Mouse (Mus musculus) neural tube, embryonic 10.5 days (tissue): ENCODE results near the gene Gfm1.

Experiments used
- DNase-seq: peaks from one replicate; pipeline ENCODE4 v3.0.0-alpha.2; 2017; ENCODE audit warnings: low spot score; ENCODE audit errors: extremely low spot score

Gene Gfm1

DNA sequence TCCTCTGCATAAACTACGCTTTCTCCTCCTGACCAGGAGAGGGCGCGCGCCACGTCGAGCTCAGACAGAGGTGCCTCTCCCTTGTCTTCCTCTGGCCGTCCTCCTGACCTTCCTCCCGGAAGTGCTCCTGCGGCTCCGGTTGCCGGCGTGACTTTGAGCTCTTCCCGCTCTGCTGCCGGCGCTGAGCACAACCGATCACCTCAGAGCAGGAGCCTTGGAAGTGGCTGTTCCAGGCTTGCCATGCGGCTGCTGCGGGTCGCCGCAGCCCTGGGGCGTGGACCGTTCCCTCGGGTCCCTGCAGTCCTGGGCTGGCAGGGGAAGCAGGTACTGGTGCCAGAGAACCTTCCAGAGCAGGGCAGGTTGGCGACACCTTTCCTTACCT, at the start of gene Gfm1:
Gene Gfm1 (plus strand): TSS at position 98 of the 382 bp plus-strand sequence.
- peak; percentile 82 for DNase-seq

DNA sequence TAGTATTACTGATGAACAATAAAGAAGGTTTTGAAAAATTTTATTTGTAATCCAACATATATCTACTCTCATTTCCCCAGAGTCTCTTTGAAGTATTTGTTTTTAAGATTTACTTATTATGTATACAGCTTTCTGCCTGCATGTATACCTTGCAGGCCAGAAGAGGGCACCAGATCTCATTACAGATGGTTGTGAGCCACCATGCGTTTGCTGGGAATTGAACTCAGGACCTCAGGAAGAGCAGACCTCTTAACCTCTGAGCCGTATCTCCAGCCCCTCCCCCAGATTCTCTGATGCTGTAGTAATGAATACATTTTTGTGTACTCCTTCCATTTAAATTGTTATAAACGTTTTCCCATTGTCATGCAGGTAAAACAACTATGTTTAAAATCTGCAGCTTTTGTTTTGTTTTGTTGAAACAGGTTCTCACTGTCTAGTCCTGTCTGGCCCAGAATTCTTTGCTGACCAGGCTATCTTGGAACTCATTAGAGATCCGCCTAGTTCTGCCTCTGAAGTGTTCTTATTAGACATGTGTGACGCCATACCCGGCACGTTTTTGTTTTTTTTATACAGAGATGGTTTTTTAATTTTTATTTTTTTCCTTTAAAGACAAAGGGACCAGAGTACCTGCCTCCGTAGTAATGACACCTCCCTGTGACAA, 428 bp upstream of the Gfm1 start:
- no peak for DNase-seq

DNA sequence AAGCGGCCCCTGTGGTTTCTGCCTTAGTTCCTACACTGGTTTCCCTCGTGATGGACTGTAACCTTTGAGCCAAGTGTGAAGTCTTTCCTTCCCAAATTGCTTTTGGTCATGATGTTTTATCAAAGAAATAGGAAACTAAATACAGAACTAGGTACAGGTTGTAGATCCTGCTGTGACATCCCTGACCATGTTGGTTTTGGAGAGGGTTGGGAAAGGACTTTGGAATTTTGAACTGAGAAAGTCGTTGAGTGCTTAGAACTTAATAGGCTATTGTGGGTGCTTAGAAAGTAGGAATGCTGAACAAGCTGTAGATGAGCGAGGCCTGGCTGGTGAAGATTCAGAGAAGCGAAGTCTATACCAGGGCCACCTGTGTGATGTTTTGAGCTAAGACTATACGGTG, 4.1 kb downstream of the Gfm1 start:
- no peak for DNase-seq

GRCm38 (mm10) chr3:67447143-67447542, 17.2 kb downstream of the Gfm1 start:
- DNase-seq: no peak

DNA sequence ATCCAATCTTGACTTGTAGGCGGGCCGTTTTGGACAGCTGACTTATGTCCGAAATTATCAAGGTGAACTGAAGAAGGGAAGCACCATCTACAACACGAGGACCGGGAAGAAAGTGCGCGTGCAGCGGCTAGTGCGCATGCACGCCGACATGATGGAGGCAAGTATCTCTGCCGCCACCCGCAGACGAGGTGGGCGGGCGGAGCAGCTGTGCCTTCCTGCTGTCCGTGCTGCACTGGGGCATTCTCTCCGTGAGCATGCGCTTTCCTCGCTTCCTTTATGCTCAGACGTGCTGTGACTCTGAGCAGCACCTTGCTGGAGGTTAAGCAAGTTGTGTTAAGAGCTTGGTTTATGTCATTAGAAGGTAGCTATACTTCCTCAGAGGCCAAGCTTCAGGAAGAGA, 19.8 kb downstream of the Gfm1 start:
- no peak for DNase-seq

DNA sequence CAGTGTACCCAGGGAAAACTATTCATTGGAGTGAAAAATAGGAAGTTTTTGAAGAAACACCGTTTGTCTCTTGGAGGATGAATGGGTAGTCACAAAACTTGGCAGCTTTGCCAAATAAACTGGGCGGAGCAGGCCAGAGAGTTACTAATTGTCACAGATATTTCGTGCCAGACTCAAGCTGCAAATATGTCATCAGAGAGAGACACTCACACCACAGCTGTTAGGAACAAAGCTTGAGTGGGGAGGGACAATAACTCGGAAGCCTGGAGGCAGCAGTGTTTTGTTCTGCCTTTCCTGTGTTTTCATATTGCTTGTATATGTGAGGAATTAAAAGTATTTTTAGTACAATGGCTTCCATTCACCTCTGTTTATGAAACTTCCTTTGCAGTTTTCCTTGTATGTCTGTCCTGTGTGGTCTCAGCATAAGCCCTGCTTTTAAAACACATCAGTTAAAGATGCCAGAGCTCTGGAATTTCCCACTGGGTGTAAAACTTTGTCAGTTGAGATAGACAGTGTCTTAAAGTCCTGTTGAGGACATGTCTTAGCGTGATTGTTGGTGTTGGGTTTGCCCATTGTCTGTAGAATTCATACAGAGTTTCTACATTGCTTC, 20.8 kb downstream of the Gfm1 start:
- DNase-seq: no peak

GRCm38 (mm10) chr3:67459881-67460280, 30.0 kb downstream of the Gfm1 start:
- DNase-seq: no peak

DNA sequence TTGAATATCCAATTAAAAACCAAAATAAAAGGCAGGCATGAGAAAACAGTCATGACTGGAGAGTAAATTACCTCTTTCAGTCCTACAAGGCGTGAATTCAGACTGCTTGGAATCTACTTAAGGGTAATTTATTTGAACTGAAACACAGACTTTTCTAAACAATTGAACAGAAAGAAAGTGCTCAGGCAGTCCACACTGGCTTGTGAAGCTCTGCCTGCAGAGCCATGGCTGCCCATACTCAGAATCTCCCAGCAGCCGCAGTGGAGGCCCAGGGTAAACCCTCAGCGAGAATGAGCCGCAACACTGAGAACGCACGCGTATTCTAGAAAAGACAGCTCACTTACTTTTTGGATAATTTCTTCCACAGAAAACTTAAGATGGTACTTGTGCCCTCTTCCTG, 32.1 kb downstream of the Gfm1 start:
- no peak for DNase-seq

- DNase-seq: no peak
These were observed 32.7 kb downstream of the Gfm1 start for GRCm38 (mm10) chr3:67462578-67462977.

- no peak for DNase-seq
These were observed 33.1 kb downstream of the Gfm1 start for GRCm38 (mm10) chr3:67463001-67463400.

- peak; percentile 70 for DNase-seq
These were observed 33.8 kb downstream of the Gfm1 start, which contains the start of gene Lxn for GRCm38 (mm10) chr3:67463450-67464372. Gene Lxn, minus strand, starts transcription at chr3:67463926.

DNA sequence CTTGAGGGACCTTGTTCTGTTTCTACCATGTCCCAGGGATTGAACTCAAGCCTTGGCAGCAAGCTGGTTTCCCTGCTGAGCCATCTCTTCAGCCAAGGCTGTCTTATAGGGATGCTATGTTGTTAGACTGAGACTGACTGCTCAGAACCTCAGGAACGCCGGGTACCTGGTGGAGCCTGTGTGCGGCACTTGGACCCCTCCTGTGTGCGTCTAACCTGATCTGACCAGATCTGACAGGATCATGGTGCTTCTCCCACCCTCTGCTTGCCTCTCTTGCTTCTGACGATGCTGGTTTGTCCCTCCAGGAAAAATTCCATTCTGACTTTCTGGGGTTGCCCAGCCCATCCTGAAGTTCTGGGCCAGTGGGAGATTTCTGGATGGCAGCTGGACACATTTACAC, 36.7 kb downstream of the Gfm1 start:
- no peak for DNase-seq

DNA sequence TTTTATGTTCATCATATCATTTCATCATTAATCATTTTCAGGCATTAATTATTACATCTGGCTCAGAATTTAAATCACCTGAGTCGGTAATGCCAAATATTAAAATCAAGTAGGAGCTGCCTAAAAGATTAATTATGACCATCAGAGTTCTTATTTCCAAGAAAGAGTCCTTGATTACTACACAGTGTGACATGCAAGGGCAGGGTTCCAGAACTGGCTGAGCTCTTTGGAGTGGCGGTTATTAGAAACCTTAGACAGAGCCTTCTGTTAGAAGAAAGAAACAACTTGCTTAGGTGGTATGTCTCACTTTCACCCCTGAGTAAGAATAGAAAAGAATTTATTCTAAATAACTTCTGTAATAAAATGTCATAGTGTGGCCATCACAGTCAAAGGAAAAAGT, 37.4 kb downstream of the Gfm1 start:
- DNase-seq: no peak

DNA sequence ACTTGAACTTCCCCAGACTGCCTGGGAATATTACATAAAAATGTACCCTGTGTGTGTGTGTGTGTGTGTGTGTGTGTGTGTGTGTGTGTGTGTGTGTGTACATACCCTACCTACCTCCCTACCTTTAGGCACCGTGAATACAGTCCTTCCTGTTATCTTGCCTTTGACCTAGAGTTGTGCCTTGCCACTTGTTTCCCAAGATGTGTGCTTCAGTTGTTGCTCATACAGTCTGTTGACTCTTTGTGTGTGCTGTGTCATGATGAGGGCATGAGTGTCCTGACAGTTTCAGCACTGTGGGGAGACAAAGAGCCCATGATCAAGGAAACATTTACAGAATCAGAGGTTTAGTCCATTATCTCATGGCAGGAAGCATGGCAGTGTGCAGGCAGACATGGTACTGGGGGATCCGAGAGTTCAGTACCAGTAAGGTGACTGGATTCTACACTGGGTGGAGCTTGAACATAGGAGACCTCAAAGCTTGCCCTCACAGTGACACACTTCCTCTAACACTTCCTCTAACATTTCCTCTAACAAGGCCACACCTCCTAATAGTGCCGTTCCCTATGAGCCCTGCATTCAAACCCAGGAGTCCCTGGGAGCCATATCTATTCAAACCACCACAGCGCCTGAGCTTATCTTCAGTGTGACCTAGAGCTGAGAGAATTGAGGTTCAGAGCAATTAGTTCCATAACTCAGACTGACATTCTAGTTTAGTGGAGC, 41.7 kb downstream of the Gfm1 start:
- no peak for DNase-seq

GRCm38 (mm10) chr3:67473438-67473837, 43.5 kb downstream of the Gfm1 start:
- no peak for DNase-seq

DNA sequence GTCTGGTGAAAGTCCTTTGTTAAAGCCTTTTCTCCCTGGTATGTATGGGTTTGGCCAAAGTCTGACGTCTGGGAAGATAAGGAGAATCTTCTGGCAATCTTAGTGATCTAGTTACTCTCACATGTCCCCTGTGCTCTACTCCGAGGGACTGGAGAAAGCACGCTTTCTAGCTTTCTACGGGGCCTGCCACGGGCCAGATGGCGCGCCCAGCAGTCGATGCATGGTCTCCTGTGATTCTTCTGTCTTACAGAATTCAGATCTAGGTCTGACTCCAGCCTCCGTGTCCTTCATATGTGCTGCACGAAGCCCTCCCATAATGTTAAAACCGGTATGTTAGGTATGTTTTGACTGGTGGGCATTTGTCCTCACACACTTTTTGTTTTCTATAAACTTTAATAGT, 49.9 kb downstream of the Gfm1 start:
- DNase-seq: no peak

DNA sequence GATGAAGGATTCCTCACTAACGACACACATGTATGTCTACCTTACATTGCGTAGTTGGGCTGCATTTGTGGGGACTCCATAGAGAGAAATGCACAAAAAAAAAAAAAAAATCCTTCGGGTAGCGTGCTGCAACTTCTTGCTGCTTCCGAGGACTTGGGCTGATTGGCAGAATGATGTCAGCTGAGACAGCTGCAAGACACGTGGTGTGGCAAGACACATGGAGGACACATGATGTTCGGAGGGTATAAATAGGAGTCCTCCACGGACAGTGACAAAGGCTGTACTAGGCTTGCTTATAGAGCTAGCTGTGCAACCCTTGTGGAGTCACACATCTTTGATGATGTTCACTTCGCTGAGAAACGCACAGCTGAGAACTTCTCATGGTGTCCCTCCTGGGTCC, 52.5 kb downstream of the Gfm1 start:
- DNase-seq: no peak

DNA sequence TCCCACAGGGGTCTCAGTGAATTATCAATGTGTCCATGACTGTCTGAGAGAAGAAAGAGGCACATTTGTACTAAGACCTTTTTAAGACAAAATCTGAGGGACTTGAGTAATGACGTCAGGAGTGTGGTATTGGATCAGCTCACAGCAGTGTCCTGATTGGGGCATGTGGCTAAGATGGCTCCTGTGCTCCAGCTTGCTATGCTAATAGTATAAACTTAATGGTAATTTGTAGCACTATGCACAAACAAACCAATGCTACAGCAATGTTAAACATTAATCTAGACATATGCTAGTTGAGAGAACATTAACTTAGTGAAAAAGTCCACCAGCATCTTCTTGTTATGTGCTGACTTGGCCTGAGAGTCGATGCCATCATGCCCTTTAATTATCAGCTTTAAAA, 55.3 kb downstream of the Gfm1 start:
- no peak for DNase-seq

GRCm38 (mm10) chr3:67490156-67490555, 60.3 kb downstream of the Gfm1 start:
- DNase-seq: no peak

- DNase-seq: no peak
These were observed 62.4 kb downstream of the Gfm1 start for GRCm38 (mm10) chr3:67492086-67492869.

DNA sequence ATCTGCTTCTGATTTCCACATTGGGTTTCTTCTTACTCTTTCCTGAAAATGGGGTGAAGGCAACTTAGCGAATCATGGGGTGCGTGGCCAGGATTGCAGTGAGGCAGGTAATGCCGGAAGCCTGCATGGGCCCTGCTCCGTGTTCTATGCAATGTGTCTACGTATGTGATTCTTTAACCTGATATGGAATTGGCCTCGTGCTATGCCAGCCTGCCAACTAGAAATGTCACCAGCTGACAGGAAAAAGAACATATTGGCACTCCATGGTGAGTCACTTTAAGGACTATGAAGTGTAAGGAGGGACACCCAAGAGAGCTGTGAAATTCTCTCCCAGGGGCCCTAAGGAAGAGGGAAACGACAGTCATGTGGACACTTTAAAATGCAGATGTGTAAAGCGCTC, 63.2 kb downstream of the Gfm1 start:
- no peak for DNase-seq
